Mouse (Mus musculus): Measurements from ENCODE around the gene Nrap. TPM values are rescaled to one million over a fixed set of nuclear protein-coding genes. Genes with fewer than 3 reads are reported as not detected.

Nrap gene
- polyA plus RNA-seq, 1 experiment from 2014 or later: 1.1 TPM

- no peak overlapping the region for H3K27ac ChIP-seq (ENCODE audit: low read length)
- no peaks in the 10 kb centered on the region for H3K36me3 ChIP-seq (ENCODE audit: control insufficient read depth, insufficient read depth, low read length)
- H3K9ac ChIP-seq (ENCODE audit: low read length): no peak overlapping the region
- H3K27me3 ChIP-seq (ENCODE audit: control insufficient read depth, insufficient read depth, low read depth, low read length): no peaks in the 10 kb centered on the region
- H3K4me1 ChIP-seq (replicated peaks; ENCODE audit: control insufficient read depth, insufficient read depth, low read length): no peaks in the 10 kb centered on the region; the same call in 1 of the 2 replicates
- no peaks in the 10 kb centered on the region for H3K9me3 ChIP-seq (ENCODE audit: control insufficient read depth, low read length)
- no peak overlapping the region for H3K4me2 ChIP-seq (ENCODE audit: low read depth, low read length)
- 86% methylated on average over 11 of the region's 11 CpGs for WGBS
- no peak for ATAC-seq (ENCODE audit: low read depth)
- no peak overlapping the region for H3K4me3 ChIP-seq (ENCODE audit: low read length)
Measured at GRCm38 (mm10) chr19:56389176-56389575, 661 bp downstream of the Nrap start.

GRCm38 (mm10) chr19:56387726-56388302 is 2.0 kb downstream of the Nrap start:
- H3K4me1 ChIP-seq (replicated peaks; ENCODE audit: control insufficient read depth, insufficient read depth, low read length): no peaks in the 10 kb centered on the region
- H3K4me3 ChIP-seq (ENCODE audit: low read length): no peak overlapping the region
- H3K36me3 ChIP-seq (ENCODE audit: control insufficient read depth, insufficient read depth, low read length): no peaks in the 10 kb centered on the region
- WGBS: 65% methylated on average over 4 of the region's 4 CpGs
- no peak overlapping the region for H3K27ac ChIP-seq (ENCODE audit: low read length)
- no peak overlapping the region for H3K9ac ChIP-seq (ENCODE audit: low read length)
- H3K4me2 ChIP-seq (ENCODE audit: low read depth, low read length): no peak overlapping the region
- H3K27me3 ChIP-seq (ENCODE audit: control insufficient read depth, insufficient read depth, low read depth, low read length): no peaks in the 10 kb centered on the region
- no peaks in the 10 kb centered on the region for H3K9me3 ChIP-seq (ENCODE audit: control insufficient read depth, low read length)
- ATAC-seq (ENCODE audit: low read depth): no peak

DNA sequence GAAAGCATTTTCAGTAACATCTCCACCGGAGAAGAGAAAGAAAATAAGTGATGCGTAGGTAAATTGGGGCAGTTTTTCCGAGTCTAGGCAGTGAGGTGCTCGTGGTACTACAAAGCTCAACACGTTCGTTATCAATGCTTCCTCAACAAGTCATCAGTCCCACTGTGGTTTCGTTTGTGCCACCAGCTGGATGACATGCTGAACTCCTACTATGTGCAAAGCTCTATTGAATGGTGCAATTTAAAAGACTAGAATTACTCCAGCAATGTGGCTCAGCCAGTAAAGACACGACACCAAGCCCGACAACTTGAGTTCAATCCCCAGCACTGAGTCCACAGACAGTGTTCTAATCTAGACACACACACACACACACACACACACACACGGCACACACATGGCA is 3.7 kb downstream of the Nrap start:
- Histone ChIP-seq H3K9me3 (ENCODE audit: control insufficient read depth, low read length) (no peaks in the 10 kb centered on the region), H3K27ac (ENCODE audit: low read length) (no peak overlapping the region), H3K4me3 (ENCODE audit: low read length) (no peak overlapping the region), H3K36me3 (ENCODE audit: control insufficient read depth, insufficient read depth, low read length) (no peaks in the 10 kb centered on the region), H3K4me2 (ENCODE audit: low read depth, low read length) (no peak overlapping the region), H3K27me3 (ENCODE audit: control insufficient read depth, insufficient read depth, low read depth, low read length) (no peaks in the 10 kb centered on the region), H3K9ac (ENCODE audit: low read length) (no peak overlapping the region), H3K4me1 (replicated peaks; ENCODE audit: control insufficient read depth, insufficient read depth, low read length) (no peaks in the 10 kb centered on the region)
- ATAC-seq (ENCODE audit: low read depth): no peak
- 90% methylated on average over 10 of the region's 10 CpGs for WGBS

GRCm38 (mm10) chr19:56385546-56385945 is 4.3 kb downstream of the Nrap start:
- 77% methylated on average over 5 of the region's 5 CpGs for WGBS

DNA sequence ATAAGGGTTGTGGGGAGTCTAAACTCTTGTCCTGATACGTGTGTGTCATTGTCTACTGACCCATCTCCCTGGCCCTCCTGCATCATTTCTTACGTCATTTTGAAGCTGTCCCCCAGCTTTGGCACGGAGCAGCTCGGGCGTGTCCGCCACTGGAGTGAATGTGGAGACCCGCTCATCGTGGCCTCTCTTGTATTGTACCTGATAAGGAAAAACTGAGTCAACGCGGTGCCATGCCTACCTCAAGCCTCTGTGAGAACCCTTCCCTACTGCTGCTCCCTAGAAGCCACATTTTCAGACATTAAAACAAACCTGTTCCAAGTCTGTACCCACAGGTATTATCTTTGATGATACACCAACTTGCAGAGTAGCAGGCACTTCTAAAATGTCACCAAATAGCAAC is 8.4 kb downstream of the Nrap start:
- no peaks in the 10 kb centered on the region for H3K27me3 ChIP-seq (ENCODE audit: control insufficient read depth, insufficient read depth, low read depth, low read length)
- H3K4me1 ChIP-seq (replicated peaks; ENCODE audit: control insufficient read depth, insufficient read depth, low read length): no peaks in the 10 kb centered on the region
- H3K27ac ChIP-seq (ENCODE audit: low read length): no peak overlapping the region
- H3K9ac ChIP-seq (ENCODE audit: low read length): no peak overlapping the region
- H3K36me3 ChIP-seq (ENCODE audit: control insufficient read depth, insufficient read depth, low read length): no peaks in the 10 kb centered on the region
- no peak for ATAC-seq (ENCODE audit: low read depth)
- H3K9me3 ChIP-seq (ENCODE audit: control insufficient read depth, low read length): no peaks in the 10 kb centered on the region
- 80% methylated on average over 10 of the region's 10 CpGs for WGBS
- H3K4me2 ChIP-seq (ENCODE audit: low read depth, low read length): no peak overlapping the region
- H3K4me3 ChIP-seq (ENCODE audit: low read length): no peak overlapping the region

More at GRCm38 (mm10) chr19:56385546-56385945, 4.3 kb downstream of the Nrap start:
- H3K9ac ChIP-seq (ENCODE audit: low read length): no peak overlapping the region
- no peaks in the 10 kb centered on the region for H3K36me3 ChIP-seq (ENCODE audit: control insufficient read depth, insufficient read depth, low read length)
- H3K4me2 ChIP-seq (ENCODE audit: low read depth, low read length): no peak overlapping the region
- no peaks in the 10 kb centered on the region for H3K9me3 ChIP-seq (ENCODE audit: control insufficient read depth, low read length)
- H3K27ac ChIP-seq (ENCODE audit: low read length): no peak overlapping the region
- ATAC-seq (ENCODE audit: low read depth): no peak
- no peak overlapping the region for H3K4me3 ChIP-seq (ENCODE audit: low read length)
- H3K4me1 ChIP-seq (replicated peaks; ENCODE audit: control insufficient read depth, insufficient read depth, low read length): no peaks in the 10 kb centered on the region
- H3K27me3 ChIP-seq (ENCODE audit: control insufficient read depth, insufficient read depth, low read depth, low read length): no peaks in the 10 kb centered on the region

GRCm38 (mm10) chr19:56380341-56380740 is 9.5 kb downstream of the Nrap start:
- no peak overlapping the region for H3K4me2 ChIP-seq (ENCODE audit: low read depth, low read length)
- H3K9ac ChIP-seq (ENCODE audit: low read length): no peak overlapping the region
- no peaks in the 10 kb centered on the region for H3K4me1 ChIP-seq (replicated peaks; ENCODE audit: control insufficient read depth, insufficient read depth, low read length)
- H3K27me3 ChIP-seq (ENCODE audit: control insufficient read depth, insufficient read depth, low read depth, low read length): no peaks in the 10 kb centered on the region
- 69% methylated on average over 7 of the region's 7 CpGs for WGBS
- ATAC-seq (ENCODE audit: low read depth): no peak
- H3K36me3 ChIP-seq (ENCODE audit: control insufficient read depth, insufficient read depth, low read length): no peaks in the 10 kb centered on the region
- H3K27ac ChIP-seq (ENCODE audit: low read length): no peak overlapping the region
- H3K4me3 ChIP-seq (ENCODE audit: low read length): no peak overlapping the region
- H3K9me3 ChIP-seq (ENCODE audit: control insufficient read depth, low read length): no peaks in the 10 kb centered on the region

GRCm38 (mm10) chr19:56378554-56379172 is 11.2 kb downstream of the Nrap start:
- Histone ChIP-seq H3K36me3 (ENCODE audit: control insufficient read depth, insufficient read depth, low read length) (no peaks in the 10 kb centered on the region), H3K9ac (ENCODE audit: low read length) (no peak overlapping the region), H3K9me3 (ENCODE audit: control insufficient read depth, low read length) (no peaks in the 10 kb centered on the region), H3K27me3 (ENCODE audit: control insufficient read depth, insufficient read depth, low read depth, low read length) (no peaks in the 10 kb centered on the region), H3K4me3 (ENCODE audit: low read length) (no peak overlapping the region), H3K27ac (ENCODE audit: low read length) (no peak overlapping the region), H3K4me2 (ENCODE audit: low read depth, low read length) (no peak overlapping the region), H3K4me1 (replicated peaks; ENCODE audit: control insufficient read depth, insufficient read depth, low read length) (no peaks in the 10 kb centered on the region)
- WGBS: 41% methylated on average over 13 of the region's 13 CpGs
- ATAC-seq (ENCODE audit: low read depth): peak; percentile 49; the same call in 1 of the 2 replicates

DNA sequence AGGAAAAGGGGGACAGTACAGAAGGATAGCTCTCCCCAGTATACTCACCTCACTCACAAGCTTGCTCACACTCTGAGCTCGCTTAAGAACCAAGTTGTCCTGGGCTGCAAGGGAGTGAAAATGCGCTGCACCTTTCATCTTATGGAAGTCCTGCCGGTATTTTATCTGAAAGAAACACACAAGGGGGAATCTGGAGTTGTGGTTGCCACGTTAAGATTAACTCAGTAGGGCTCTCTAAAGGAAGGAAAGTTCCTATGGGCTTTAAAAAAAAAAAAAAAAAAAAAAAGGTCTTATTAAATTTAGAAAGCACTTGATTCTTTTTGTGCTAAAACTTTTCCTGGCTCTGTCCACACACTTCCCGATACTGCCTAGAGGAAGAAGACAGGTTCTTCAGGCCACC is 11.8 kb downstream of the Nrap start:
- Histone ChIP-seq H3K4me2 (ENCODE audit: low read depth, low read length) (no peak overlapping the region), H3K4me3 (ENCODE audit: low read length) (no peak overlapping the region), H3K9ac (ENCODE audit: low read length) (no peak overlapping the region), H3K4me1 (replicated peaks; ENCODE audit: control insufficient read depth, insufficient read depth, low read length) (no peaks in the 10 kb centered on the region), H3K27me3 (ENCODE audit: control insufficient read depth, insufficient read depth, low read depth, low read length) (no peaks in the 10 kb centered on the region), H3K9me3 (ENCODE audit: control insufficient read depth, low read length) (no peaks in the 10 kb centered on the region), H3K36me3 (ENCODE audit: control insufficient read depth, insufficient read depth, low read length) (no peaks in the 10 kb centered on the region), H3K27ac (ENCODE audit: low read length) (no peak overlapping the region)
- WGBS: 71% methylated on average over 5 of the region's 5 CpGs
- no peak for ATAC-seq (ENCODE audit: low read depth)

GRCm38 (mm10) chr19:56374011-56374410 is 15.8 kb downstream of the Nrap start:
- no peak overlapping the region for H3K27ac ChIP-seq (ENCODE audit: low read length)
- H3K4me1 ChIP-seq (replicated peaks; ENCODE audit: control insufficient read depth, insufficient read depth, low read length): no peaks in the 10 kb centered on the region
- no peaks in the 10 kb centered on the region for H3K36me3 ChIP-seq (ENCODE audit: control insufficient read depth, insufficient read depth, low read length)
- no peak overlapping the region for H3K4me3 ChIP-seq (ENCODE audit: low read length)
- no peak overlapping the region for H3K9ac ChIP-seq (ENCODE audit: low read length)
- H3K9me3 ChIP-seq (ENCODE audit: control insufficient read depth, low read length): no peaks in the 10 kb centered on the region
- no peaks in the 10 kb centered on the region for H3K27me3 ChIP-seq (ENCODE audit: control insufficient read depth, insufficient read depth, low read depth, low read length)
- H3K4me2 ChIP-seq (ENCODE audit: low read depth, low read length): no peak overlapping the region
- WGBS: 51% methylated on average over 10 of the region's 10 CpGs
- ATAC-seq (ENCODE audit: low read depth): no peak
